Mouse (Mus musculus) CH12.LX (cell line): ENCODE measurements around the gene Melk.

Source experiments
- CHD1 ChIP-seq: IDR thresholded peaks from 2 replicates; pipeline ENCODE4 v1.6.1; 2012; ENCODE audit warnings: low read depth, low read length, improper control_type of control experiment, inconsistent platforms
- CTCF ChIP-seq, 2 experiments: IDR thresholded peaks in 1 of 2; conservative IDR thresholded peaks in 1 of 2; 2 replicates each; pipeline ENCODE4 v1.5.1; 2011 to 2012; ENCODE audit warnings: low read depth in 2 of 2, low read length in 2 of 2, improper control_type of control experiment in 1 of 2, inconsistent platforms in 1 of 2, mild to moderate bottlenecking in 1 of 2, moderate library complexity in 1 of 2
- ETS1 ChIP-seq: conservative IDR thresholded peaks from 2 replicates; pipeline ENCODE4 v1.6.1; 2012; ENCODE audit warnings: low read depth, mild to moderate bottlenecking, inconsistent platforms, low read length, improper control_type of control experiment, moderate library complexity
- HCFC1 ChIP-seq: IDR thresholded peaks from 2 replicates; pipeline ENCODE4 v1.6.1; 2012; ENCODE audit warnings: low read depth, mild to moderate bottlenecking, inconsistent platforms, low read length, improper control_type of control experiment
- IRF4 ChIP-seq: IDR thresholded peaks from 2 replicates; pipeline ENCODE4 v1.6.1; 2014; ENCODE audit warnings: low read depth, mild to moderate bottlenecking, inconsistent platforms, low read length, improper control_type of control experiment
- MAZ ChIP-seq: IDR thresholded peaks from 2 replicates; pipeline ENCODE4 v1.6.1; 2012; ENCODE audit warnings: low read depth, mild to moderate bottlenecking, inconsistent platforms, low read length, improper control_type of control experiment, moderate library complexity
- POLR2A ChIP-seq: IDR thresholded peaks from 2 replicates; pipeline ENCODE4 v1.6.1; 2011; ENCODE audit warnings: low read depth, mild to moderate bottlenecking, improper control_type of control experiment, low read length
- POLR2AphosphoS2 ChIP-seq: IDR thresholded peaks from 2 replicates; pipeline ENCODE4 v1.6.1; 2011; ENCODE audit warnings: low read depth, low read length, improper control_type of control experiment
- SIN3A ChIP-seq: IDR thresholded peaks from 2 replicates; pipeline ENCODE4 v1.6.1; 2012; ENCODE audit warnings: low read length, improper control_type of control experiment, inconsistent platforms
- ZMIZ1 ChIP-seq: IDR thresholded peaks from 2 replicates; pipeline ENCODE4 v1.6.1; 2012; ENCODE audit warnings: low read depth, mild to moderate bottlenecking, inconsistent platforms, low read length, improper control_type of control experiment

GRCm38 (mm10) chr4:44335006-44335405, 34.3 kb downstream of the Melk start:
- TF ChIP-seq CTCF (conservative IDR thresholded peaks at IDR 0.05 in 1 of 2, IDR thresholded peaks at IDR 0.05 in 1 of 2; ENCODE audit: low read depth in 2 of 2, low read length in 2 of 2) (no peak), MAZ (no peak), POLR2A (no peak), ZMIZ1 (no peak), IRF4 (no peak), ETS1 (no peak), HCFC1 (no peak), POLR2AphosphoS2 (no peak), SIN3A (no peak), CHD1 (no peak)
